Mouse (Mus musculus): ENCODE results near the gene Syt5.
A peak's percentile ranks its signal among the peaks of the same experiment; 100 is the strongest.

Syt5 gene

GRCm38 (mm10) chr7:4523205-4524130, 23.9 kb downstream of the Syt5 start:
- DNase-seq (ENCODE audit: low spot score in 2 of 2): no peak

- no peak for DNase-seq (ENCODE audit: low spot score in 2 of 2)
Observed at GRCm38 (mm10) chr7:4522292-4522691, 25.0 kb downstream of the Syt5 start.

GRCm38 (mm10) chr7:4521231-4522003, 25.9 kb downstream of the Syt5 start:
- no peak for DNase-seq (ENCODE audit: low spot score in 2 of 2)

GRCm38 (mm10) chr7:4518487-4518886, 28.9 kb downstream of the Syt5 start:
- no peak for DNase-seq (ENCODE audit: low spot score in 2 of 2)

GRCm38 (mm10) chr7:4516332-4517050, 30.9 kb downstream of the Syt5 start, which contains the start of gene Tnnt1:
TSS of gene Tnnt1 (minus strand) at chr7:4516382.
- DNase-seq (ENCODE audit: low spot score in 2 of 2): no peak

GRCm38 (mm10) chr7:4515853-4516252, 31.5 kb downstream of the Syt5 start:
- no peak for DNase-seq (ENCODE audit: low spot score in 2 of 2)

GRCm38 (mm10) chr7:4513829-4514712, 33.3 kb downstream of the Syt5 start:
- DNase-seq (ENCODE audit: low spot score in 2 of 2): no peak

GRCm38 (mm10) chr7:4513236-4513635, 34.1 kb downstream of the Syt5 start:
- DNase-seq (ENCODE audit: low spot score in 2 of 2): no peak

- DNase-seq (ENCODE audit: low spot score in 2 of 2): no peak
Observed at GRCm38 (mm10) chr7:4511489-4512224, 35.7 kb downstream of the Syt5 start.

- DNase-seq (ENCODE audit: low spot score in 2 of 2): peak; percentile 50 to 73
Observed at GRCm38 (mm10) chr7:4509863-4510608, 37.3 kb downstream of the Syt5 start.

- DNase-seq (ENCODE audit: low spot score in 2 of 2): no peak
Observed at GRCm38 (mm10) chr7:4508739-4509116, 38.6 kb downstream of the Syt5 start.

GRCm38 (mm10) chr7:4508062-4508738, 39.1 kb downstream of the Syt5 start:
- no peak for DNase-seq (ENCODE audit: low spot score in 2 of 2)

- DNase-seq (ENCODE audit: low spot score in 2 of 2): no peak
Observed at GRCm38 (mm10) chr7:4507220-4507619, 40.1 kb downstream of the Syt5 start.

- no peak for DNase-seq (ENCODE audit: low spot score in 2 of 2)
Observed at GRCm38 (mm10) chr7:4504646-4505435, 42.5 kb downstream of the Syt5 start.

- DNase-seq (ENCODE audit: low spot score in 2 of 2): no peak
Observed at GRCm38 (mm10) chr7:4503858-4504257, 43.5 kb downstream of the Syt5 start.

- DNase-seq (ENCODE audit: low spot score in 2 of 2): no peak
Observed at GRCm38 (mm10) chr7:4503100-4503499, 44.2 kb downstream of the Syt5 start.

GRCm38 (mm10) chr7:4502421-4503090, 44.8 kb downstream of the Syt5 start:
- DNase-seq (ENCODE audit: low spot score in 2 of 2): no peak
